Mouse (Mus musculus): Measurements from ENCODE around the gene Kcnh1. TPM values are rescaled to one million over a fixed set of nuclear protein-coding genes. Genes with fewer than 3 reads are reported as not detected.

The Kcnh1 gene
- under 1 TPM in 1 of 2 experiments, not detected in 1; 0.25 TPM for polyA plus RNA-seq (2017; shearing (Covaris generic))

DNA sequence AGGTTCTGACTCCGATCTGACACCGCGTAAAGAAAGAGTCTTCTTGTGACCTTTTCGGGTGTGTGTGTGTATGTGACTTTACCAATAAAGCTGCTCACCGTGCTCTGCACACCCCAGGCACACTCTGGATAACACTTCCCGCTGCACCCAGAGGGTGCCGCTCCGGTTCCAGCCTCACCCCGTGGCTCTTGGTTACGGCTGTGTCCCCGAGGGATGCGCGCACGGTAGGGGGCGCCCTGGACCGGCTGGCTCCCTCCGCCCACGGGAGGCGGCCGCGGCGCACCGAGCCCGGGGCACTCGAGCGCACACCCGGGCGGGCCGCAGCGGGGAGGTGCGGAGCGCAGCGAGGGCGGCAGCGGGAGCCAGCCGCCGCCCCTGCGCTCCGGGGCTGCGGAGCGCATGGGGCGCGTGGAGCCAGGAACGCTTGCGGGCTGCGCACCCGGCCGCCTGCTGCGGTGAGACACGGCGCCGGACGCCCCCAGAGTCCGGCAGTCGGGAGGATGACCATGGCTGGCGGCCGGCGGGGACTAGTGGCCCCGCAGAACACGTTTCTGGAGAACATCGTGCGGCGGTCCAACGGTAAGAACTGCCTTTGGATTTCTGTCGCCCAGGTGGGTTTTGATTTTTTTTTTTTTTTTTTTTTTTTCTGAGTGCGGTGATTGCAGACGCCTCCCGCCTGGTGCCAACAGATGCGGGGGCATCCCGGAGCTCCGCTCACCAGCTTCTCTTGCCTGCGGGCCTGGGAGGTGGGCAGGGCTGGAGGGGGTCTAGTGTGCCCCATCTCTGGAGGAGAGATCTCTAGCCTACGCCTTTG is at the start of gene Kcnh1:
Gene Kcnh1, plus strand, starts transcription at position 267 of the 814 bp plus-strand sequence.

Other genes starting within 250 kb of the Kcnh1 start
- 1 to 10 TPM; 1.3 to 1.6 TPM for gene Rd3, start 213.4 kb upstream of the Kcnh1 start, polyA plus RNA-seq (2017; shearing (Covaris generic))
- 100 to 1,000 TPM; 101 to 116 TPM for gene Traf5, start 98.2 kb upstream of the Kcnh1 start, polyA plus RNA-seq (2017; shearing (Covaris generic))
- gene Rcor3, start 52.7 kb upstream of the Kcnh1 start, polyA plus RNA-seq (2017; shearing (Covaris generic)) = 10 to 100 TPM; 16.2 to 18.1 TPM

Data from activated CD4-positive, CD25-positive, alpha-beta regulatory T cell (primary cell).